Mouse (Mus musculus): ENCODE measurements around the gene Prss12. TPM values are rescaled to one million over a fixed set of nuclear protein-coding genes. Genes with fewer than 3 reads are reported as not detected.

The Prss12 gene
- polyA plus RNA-seq, 1 experiment from 2014 or later: 0.68 TPM

DNA sequence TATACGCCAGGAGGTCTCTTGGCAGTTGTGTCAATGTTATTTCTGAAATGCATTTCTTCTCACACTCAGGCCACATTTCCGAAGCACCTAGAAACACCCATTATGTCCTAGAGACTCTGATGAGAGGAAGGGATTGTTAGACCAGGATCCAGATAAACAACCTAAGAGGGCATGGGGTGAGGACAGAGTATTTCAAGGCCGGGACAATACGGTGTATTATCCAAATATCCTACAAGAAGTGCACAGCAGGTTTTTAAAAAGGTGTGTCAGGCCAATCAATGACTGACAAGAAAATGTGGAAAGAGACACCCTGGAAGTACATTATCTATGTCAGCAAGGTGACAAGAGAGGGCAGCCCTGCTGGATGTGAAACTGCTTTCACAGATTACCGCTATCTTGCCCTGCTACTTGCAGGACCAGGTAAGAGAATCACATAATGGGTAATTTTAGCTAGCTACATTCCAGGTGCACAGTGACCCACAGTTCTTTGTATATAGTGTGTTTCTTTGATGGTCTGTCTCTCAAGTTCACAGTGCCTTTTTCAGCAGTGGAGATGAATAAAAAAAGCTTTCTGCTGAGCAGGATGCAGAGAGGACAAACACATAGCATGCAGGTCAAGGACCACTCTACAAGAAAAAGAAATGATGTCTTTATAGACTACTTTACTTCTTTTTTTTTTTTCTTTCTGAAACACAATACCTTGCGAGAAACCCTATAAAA lies 97.0 kb downstream of the Prss12 start:
- Histone ChIP-seq H3K9ac (no peak overlapping the region), H3K27ac (replicated peaks) (no peak overlapping the region), H3K4me1 (replicated peaks) (no peaks in the 10 kb centered on the region), H3K4me2 (no peak overlapping the region), H3K27me3 (no peaks in the 10 kb centered on the region), H3K36me3 (replicated peaks) (no peaks in the 10 kb centered on the region), H3K4me3 (replicated peaks) (no peak overlapping the region), H3K9me3 (replicated peaks) (no peaks in the 10 kb centered on the region)
- 63% methylated on average over 6 of the region's 6 CpGs for WGBS (ENCODE audit: insufficient replicate concordance)
- no peak for ATAC-seq (ENCODE audit: insufficient read depth)

DNA sequence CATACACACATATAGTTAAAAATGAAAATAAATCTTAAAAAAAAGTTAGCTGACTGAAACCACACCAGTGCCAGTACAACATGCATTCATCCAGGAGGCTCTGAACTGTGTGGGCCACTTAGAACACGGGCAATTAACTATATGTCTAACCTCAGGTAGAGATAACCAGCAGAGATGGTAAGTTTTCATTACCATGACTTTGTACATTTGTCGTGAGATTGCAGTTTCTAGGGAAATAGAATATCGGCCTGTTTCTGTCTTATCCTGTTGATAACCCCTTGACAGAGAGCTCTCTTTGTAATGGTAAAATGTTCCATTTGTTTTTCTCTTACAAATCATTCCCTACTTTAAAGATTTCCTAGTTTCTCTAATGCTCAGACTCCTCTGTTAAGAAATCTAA lies 103.8 kb downstream of the Prss12 start:
- Histone ChIP-seq H3K9ac (no peak overlapping the region), H3K27ac (replicated peaks) (no peak overlapping the region), H3K9me3 (replicated peaks) (no peaks in the 10 kb centered on the region), H3K36me3 (replicated peaks) (no peaks in the 10 kb centered on the region), H3K4me3 (replicated peaks) (no peak overlapping the region), H3K4me1 (replicated peaks) (peaks cover 3% of the 10 kb centered on the region; the same call in 1 of the 2 replicates), H3K4me2 (no peak overlapping the region), H3K27me3 (no peaks in the 10 kb centered on the region)
- ATAC-seq (ENCODE audit: insufficient read depth): peak; percentile 45; the same call in 1 of the 2 replicates
- 35% methylated on average over 3 of the region's 3 CpGs for WGBS (ENCODE audit: insufficient replicate concordance)

DNA sequence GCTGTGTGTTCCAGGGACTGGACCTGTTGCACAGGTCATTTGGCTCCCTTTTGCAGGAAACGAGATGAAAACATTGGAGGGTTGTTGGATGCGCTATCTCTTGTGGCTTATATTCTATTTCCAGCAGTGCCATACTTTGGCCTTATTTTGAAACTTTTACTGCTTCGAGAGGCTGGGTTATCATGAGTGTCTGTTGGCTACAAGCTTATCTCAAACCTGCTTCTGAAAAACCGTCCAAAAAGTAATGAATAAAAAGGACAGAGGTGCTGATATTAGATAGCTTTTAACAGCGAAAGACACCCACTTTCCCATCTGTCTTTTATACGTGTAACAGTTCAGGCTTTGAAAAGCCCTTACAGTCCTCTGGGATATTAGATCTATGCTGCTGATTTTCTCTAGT lies 107.2 kb downstream of the Prss12 start:
- H3K9ac ChIP-seq: no peak overlapping the region
- H3K4me2 ChIP-seq: no peak overlapping the region
- no peaks in the 10 kb centered on the region for H3K27me3 ChIP-seq
- WGBS (ENCODE audit: insufficient replicate concordance): 21% methylated on average over 6 of the region's 6 CpGs
- peaks cover 3% of the 10 kb centered on the region; the same call in 1 of the 2 replicates for H3K4me1 ChIP-seq (replicated peaks)
- peak overlapping the region; percentile 51 for H3K27ac ChIP-seq (replicated peaks)
- peak; percentile 62 for ATAC-seq (ENCODE audit: insufficient read depth)
- no peaks in the 10 kb centered on the region for H3K36me3 ChIP-seq (replicated peaks)
- H3K9me3 ChIP-seq (replicated peaks): no peaks in the 10 kb centered on the region
- no peak overlapping the region for H3K4me3 ChIP-seq (replicated peaks)

DNA sequence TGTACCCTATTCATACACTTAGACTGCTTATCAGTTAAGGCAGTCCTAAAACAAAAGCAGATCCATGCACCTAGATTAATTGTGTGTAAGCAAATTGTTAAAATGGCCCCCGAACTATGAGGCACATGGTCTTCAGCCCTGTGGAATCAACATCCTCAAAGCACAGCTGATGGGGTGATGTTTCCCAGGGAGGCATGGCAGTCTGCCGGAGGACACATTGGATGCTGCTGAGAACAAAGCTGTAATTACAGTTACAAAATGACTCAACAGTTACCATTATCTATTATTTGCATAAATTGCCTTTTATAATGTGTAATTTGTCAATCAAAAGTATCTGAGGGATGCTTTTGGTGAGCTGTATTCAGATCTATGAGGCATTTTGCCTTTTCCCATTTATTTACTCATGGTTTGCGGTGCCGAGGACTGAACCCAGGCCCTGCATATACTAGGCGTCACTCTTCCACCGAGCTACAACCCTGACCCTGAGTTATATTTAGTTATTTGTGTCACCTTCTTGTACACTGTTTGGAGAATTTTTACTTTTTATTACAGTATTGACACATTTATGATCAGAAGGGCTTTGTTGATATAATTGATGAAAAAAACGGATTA lies 108.6 kb downstream of the Prss12 start:
- Histone ChIP-seq H3K4me3 (replicated peaks) (no peak overlapping the region), H3K4me2 (no peak overlapping the region), H3K9ac (no peak overlapping the region), H3K27me3 (no peaks in the 10 kb centered on the region), H3K27ac (replicated peaks) (no peak overlapping the region), H3K9me3 (replicated peaks) (no peaks in the 10 kb centered on the region; the same call in 1 of the 2 replicates), H3K4me1 (replicated peaks) (peaks cover 1% of the 10 kb centered on the region; the same call in 1 of the 2 replicates), H3K36me3 (replicated peaks) (no peaks in the 10 kb centered on the region)
- ATAC-seq (ENCODE audit: insufficient read depth): no peak
- 76% methylated on average over 7 of the region's 7 CpGs for WGBS (ENCODE audit: insufficient replicate concordance)

Other genes starting within 250 kb of the Prss12 start
- gene Synpo2, start 210.8 kb upstream of the Prss12 start, polyA plus RNA-seq (2015; fragmentation: Nextera tagmentation; extraction: Ambion mirVana): 0.28 and 0.40 TPM in 2 replicates
- 21.7 and 22.2 TPM in 2 replicates for gene Sec24d, start 179.5 kb upstream of the Prss12 start, polyA plus RNA-seq (2015; fragmentation: Nextera tagmentation; extraction: Ambion mirVana)
- gene Mettl14, start 60.8 kb upstream of the Prss12 start, polyA plus RNA-seq (2015; fragmentation: Nextera tagmentation; extraction: Ambion mirVana): 6.4 and 7.1 TPM in 2 replicates
- gene Ndst3, start 243.9 kb downstream of the Prss12 start, polyA plus RNA-seq (2015; fragmentation: Nextera tagmentation; extraction: Ambion mirVana): 0.12 and 0.17 TPM in 2 replicates

All from liver, embryonic 15.5 days (tissue).